Mouse (Mus musculus): Measurements from ENCODE around the gene Slc12a8. TPM values are rescaled to one million over a fixed set of nuclear protein-coding genes. Genes with fewer than 3 reads are reported as not detected.

Slc12a8 gene
- total and polyA plus RNA-seq, 2 experiments from 2014 or later: 0.42 to 1.0 TPM

DNA sequence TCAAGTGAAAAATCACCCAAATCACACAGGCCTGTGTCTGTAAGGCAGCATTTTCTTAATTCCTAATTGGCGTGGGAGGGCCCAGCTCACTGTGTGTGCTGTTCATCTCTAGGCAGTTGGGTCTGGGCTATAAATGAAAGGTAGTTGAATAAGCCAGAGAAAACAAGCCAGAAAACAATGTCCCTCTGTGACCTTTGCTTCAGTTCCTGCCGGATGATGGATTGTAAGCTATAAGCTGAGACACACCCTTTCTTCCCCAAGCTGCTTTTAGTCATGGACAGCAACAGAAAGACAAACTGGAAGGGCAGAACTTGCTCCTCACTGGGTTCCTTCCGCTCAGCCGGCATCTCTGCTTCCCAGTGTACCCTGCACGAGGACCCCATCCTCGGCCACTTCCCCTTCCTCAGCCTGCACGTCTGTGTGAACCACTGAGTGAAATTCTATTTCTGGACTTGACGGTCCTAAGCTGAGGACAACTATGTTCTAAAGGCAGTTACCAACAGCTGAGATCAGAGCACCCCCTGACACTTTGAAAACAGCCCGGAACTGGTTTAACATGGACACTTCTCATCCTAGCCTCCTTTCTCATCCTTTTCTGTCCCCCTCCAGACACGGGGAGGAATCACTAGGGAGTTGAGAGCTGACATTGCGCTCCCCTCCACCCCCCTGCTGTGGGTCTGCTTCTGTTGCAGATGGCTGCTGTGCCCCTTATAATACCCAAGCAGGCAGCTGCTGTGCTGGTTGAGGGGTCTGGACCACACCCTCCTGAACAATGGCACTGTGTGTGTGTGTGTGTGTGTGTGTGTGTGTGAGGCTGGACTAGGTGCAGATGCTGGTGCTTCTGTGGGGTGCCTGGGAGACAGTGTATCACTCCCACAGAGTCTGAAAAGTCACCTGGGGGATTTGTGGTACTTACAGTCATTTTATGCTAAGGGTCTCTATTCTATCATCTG lies 12.7 kb downstream of the Slc12a8 start:
- peaks cover 5% of the 10 kb centered on the region; the same call in 1 of the 2 replicates for H3K4me1 ChIP-seq (ENCODE audit: control insufficient read depth, insufficient read depth)
- TF ChIP-seq CTCF (IDR thresholded peaks at IDR 0.05; ENCODE audit: low read depth) (no peak), EP300 (IDR thresholded peaks at IDR 0.05; ENCODE audit: low read depth) (no peak)
- 0 out of 2 replicates have a peak, but pooled peaks cover 6% of the 10 kb centered on the region for H3K9me3 ChIP-seq (replicated peaks; ENCODE audit: control insufficient read depth, low read length)
- no peak overlapping the region for H3K4me2 ChIP-seq (ENCODE audit: low read depth, low read length)
- no peak overlapping the region for H3K4me3 ChIP-seq (ENCODE audit: low read depth, low read length)
- H3K27me3 ChIP-seq (ENCODE audit: control insufficient read depth, insufficient read depth, low read length): no peaks in the 10 kb centered on the region
- no peaks in the 10 kb centered on the region for H3K36me3 ChIP-seq (replicated peaks; ENCODE audit: control insufficient read depth, insufficient read depth, low read length)
- ATAC-seq (ENCODE audit: insufficient read depth, low read depth) (0 out of 2 replicates have a peak, but pooled peaks have one; percentile 41), DNase-seq (ENCODE audit: low spot score) (peak; percentile 52)
- H3K9ac ChIP-seq (replicated peaks; ENCODE audit: low read depth, low read length): no peak overlapping the region
- WGBS: 43% methylated on average over 11 of the region's 11 CpGs
- H3K27ac ChIP-seq (ENCODE audit: low read depth): peak overlapping the region; percentile 18; the same call in 1 of the 2 replicates

DNA sequence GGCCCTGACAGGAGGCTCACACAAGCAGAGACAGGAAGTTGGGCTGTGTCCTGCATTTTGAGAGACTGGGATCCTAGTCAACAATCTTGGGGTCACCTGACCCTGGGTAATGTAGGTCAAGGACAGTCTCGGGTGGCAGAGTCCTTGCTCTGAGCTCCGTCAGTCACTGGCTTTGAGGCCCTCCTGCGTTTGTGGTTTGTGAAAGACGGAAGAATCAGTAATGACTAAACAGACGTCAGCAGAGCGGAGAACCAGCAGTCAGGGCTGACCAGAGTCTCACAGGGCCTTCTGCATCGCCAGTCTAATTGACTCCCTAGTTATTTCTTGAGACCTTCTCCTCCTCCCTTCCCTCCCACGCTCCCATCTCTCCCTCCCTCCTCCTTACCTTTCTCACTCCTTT lies 14.1 kb downstream of the Slc12a8 start:
- H3K4me3 ChIP-seq (ENCODE audit: low read depth, low read length): no peak overlapping the region
- no peak for ATAC-seq (ENCODE audit: insufficient read depth, low read depth)
- no peaks in the 10 kb centered on the region for H3K27me3 ChIP-seq (ENCODE audit: control insufficient read depth, insufficient read depth, low read length)
- TF ChIP-seq EP300 (IDR thresholded peaks at IDR 0.05; ENCODE audit: low read depth): no peak
- no peak for TF ChIP-seq CTCF (IDR thresholded peaks at IDR 0.05; ENCODE audit: low read depth)
- no peak overlapping the region for H3K4me2 ChIP-seq (ENCODE audit: low read depth, low read length)
- WGBS: 72% methylated on average over 8 of the region's 8 CpGs
- peaks cover 5% of the 10 kb centered on the region; the same call in 1 of the 2 replicates for H3K4me1 ChIP-seq (ENCODE audit: control insufficient read depth, insufficient read depth)
- H3K9ac ChIP-seq (replicated peaks; ENCODE audit: low read depth, low read length): no peak overlapping the region
- no peak for DNase-seq (ENCODE audit: low spot score)
- H3K36me3 ChIP-seq (replicated peaks; ENCODE audit: control insufficient read depth, insufficient read depth, low read length): no peaks in the 10 kb centered on the region
- no peak overlapping the region for H3K27ac ChIP-seq (ENCODE audit: low read depth)
- H3K9me3 ChIP-seq (replicated peaks; ENCODE audit: control insufficient read depth, low read length): 0 out of 2 replicates have a peak, but pooled peaks cover 6% of the 10 kb centered on the region

DNA sequence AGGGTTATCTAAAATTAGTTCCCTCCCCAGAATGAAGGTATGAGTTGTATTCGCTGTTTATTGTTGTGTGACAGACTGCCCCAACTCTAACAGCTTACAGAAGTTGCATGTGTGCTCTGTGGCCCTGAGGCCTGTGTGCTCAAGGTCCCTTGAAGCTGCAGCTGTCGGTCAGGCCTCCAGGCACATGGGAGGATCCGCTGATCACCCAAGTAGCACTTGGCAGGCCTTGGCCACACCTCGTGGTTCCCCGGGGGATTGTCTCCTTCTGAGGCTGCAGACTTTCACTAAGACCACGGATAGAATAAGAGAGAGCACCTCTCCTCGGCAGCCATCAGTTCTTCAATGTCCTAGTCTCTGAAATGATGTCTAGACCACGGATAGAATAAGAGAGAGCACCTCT lies 19.3 kb downstream of the Slc12a8 start:
- H3K36me3 ChIP-seq (replicated peaks; ENCODE audit: control insufficient read depth, insufficient read depth, low read length): no peaks in the 10 kb centered on the region
- H3K27me3 ChIP-seq (ENCODE audit: control insufficient read depth, insufficient read depth, low read length): no peaks in the 10 kb centered on the region
- no peaks in the 10 kb centered on the region for H3K4me1 ChIP-seq (ENCODE audit: control insufficient read depth, insufficient read depth)
- H3K27ac ChIP-seq (ENCODE audit: low read depth): no peak overlapping the region
- no peaks in the 10 kb centered on the region for H3K9me3 ChIP-seq (replicated peaks; ENCODE audit: control insufficient read depth, low read length)
- WGBS: 74% methylated on average over 8 of the region's 8 CpGs
- no peak for ATAC-seq (ENCODE audit: insufficient read depth, low read depth)
- no peak overlapping the region for H3K4me2 ChIP-seq (ENCODE audit: low read depth, low read length)
- no peak overlapping the region for H3K9ac ChIP-seq (replicated peaks; ENCODE audit: low read depth, low read length)
- H3K4me3 ChIP-seq (ENCODE audit: low read depth, low read length): no peak overlapping the region
- TF ChIP-seq EP300 (IDR thresholded peaks at IDR 0.05; ENCODE audit: low read depth) (no peak), CTCF (IDR thresholded peaks at IDR 0.05; ENCODE audit: low read depth) (no peak)
- DNase-seq (ENCODE audit: low spot score): no peak

DNA sequence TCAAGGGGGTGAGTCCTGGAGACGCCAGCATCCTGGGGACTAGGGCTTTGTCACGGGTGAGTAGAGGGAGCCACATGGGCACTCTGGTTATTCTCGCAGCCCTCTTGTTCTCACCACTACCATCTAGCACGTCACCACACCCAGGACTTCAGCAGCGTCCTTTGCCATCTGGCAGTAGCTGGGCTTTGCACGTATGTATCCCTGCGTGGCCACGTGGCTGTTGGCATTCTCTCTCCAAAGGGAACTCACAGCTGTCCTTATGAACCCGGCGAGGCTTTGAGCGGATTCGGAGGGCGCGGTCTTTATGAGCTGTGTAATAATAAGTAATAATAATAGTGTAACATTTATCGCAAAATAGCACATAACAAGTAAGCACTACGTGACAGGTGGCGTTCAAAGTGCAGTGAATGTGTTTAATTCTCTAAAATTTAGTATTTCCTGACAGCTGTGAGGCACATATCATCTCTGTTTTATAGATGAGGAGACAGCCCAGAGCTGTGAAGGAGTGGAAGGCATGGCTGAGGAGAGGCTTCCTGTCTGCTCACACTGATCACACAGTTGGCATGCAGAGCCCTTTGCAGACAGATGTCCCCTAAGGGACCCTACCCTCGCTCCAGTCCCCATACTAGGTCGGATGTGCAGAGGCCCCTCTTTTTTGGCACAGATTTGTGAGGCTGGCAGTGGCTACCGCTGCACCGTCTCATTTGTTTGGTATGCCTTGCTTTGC lies 20.5 kb downstream of the Slc12a8 start:
- no peaks in the 10 kb centered on the region for H3K9me3 ChIP-seq (replicated peaks; ENCODE audit: control insufficient read depth, low read length)
- no peak overlapping the region for H3K27ac ChIP-seq (ENCODE audit: low read depth)
- DNase-seq (ENCODE audit: low spot score) (no peak), ATAC-seq (ENCODE audit: insufficient read depth, low read depth) (peak; percentile 20; the same call in 1 of the 2 replicates)
- 74% methylated on average over 21 of the region's 21 CpGs for WGBS
- no peaks in the 10 kb centered on the region for H3K4me1 ChIP-seq (ENCODE audit: control insufficient read depth, insufficient read depth)
- H3K4me2 ChIP-seq (ENCODE audit: low read depth, low read length): no peak overlapping the region
- H3K4me3 ChIP-seq (ENCODE audit: low read depth, low read length): no peak overlapping the region
- TF ChIP-seq EP300 (IDR thresholded peaks at IDR 0.05; ENCODE audit: low read depth) (no peak), CTCF (IDR thresholded peaks at IDR 0.05; ENCODE audit: low read depth) (no peak)
- no peaks in the 10 kb centered on the region for H3K27me3 ChIP-seq (ENCODE audit: control insufficient read depth, insufficient read depth, low read length)
- H3K36me3 ChIP-seq (replicated peaks; ENCODE audit: control insufficient read depth, insufficient read depth, low read length): no peaks in the 10 kb centered on the region
- H3K9ac ChIP-seq (replicated peaks; ENCODE audit: low read depth, low read length): no peak overlapping the region

DNA sequence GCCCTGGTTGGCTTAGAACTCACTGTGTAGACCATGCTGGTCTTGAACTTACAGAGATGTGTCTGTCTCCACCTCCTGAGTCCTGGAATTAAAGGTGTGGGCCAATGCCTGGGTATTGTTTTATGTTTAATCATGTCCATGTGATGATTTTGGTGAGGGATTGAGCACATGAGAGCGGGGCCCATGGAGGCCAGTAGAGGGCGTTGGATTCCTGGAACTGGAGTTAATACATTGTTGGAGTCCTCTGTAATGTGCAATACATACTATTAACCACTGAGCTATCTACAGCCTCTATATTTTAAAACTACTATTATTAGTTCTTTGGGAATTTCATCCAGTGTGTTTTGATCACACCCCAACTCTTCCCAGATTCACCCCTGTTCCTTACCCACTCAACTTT lies 27.2 kb downstream of the Slc12a8 start:
- Histone ChIP-seq H3K27ac (ENCODE audit: low read depth) (no peak overlapping the region), H3K36me3 (replicated peaks; ENCODE audit: control insufficient read depth, insufficient read depth, low read length) (no peaks in the 10 kb centered on the region), H3K4me1 (ENCODE audit: control insufficient read depth, insufficient read depth) (no peaks in the 10 kb centered on the region), H3K4me3 (ENCODE audit: low read depth, low read length) (no peak overlapping the region), H3K27me3 (ENCODE audit: control insufficient read depth, insufficient read depth, low read length) (no peaks in the 10 kb centered on the region), H3K9ac (replicated peaks; ENCODE audit: low read depth, low read length) (no peak overlapping the region), H3K4me2 (ENCODE audit: low read depth, low read length) (no peak overlapping the region), H3K9me3 (replicated peaks; ENCODE audit: control insufficient read depth, low read length) (no peaks in the 10 kb centered on the region)
- 93% methylated on average over 2 of the region's 2 CpGs for WGBS
- DNase-seq (ENCODE audit: low spot score): no peak
- no peak for ATAC-seq (ENCODE audit: insufficient read depth, low read depth)
- TF ChIP-seq CTCF (IDR thresholded peaks at IDR 0.05; ENCODE audit: low read depth): no peak
- no peak for TF ChIP-seq EP300 (IDR thresholded peaks at IDR 0.05; ENCODE audit: low read depth)

Measured in heart, postnatal 0 days (tissue).